Mouse (Mus musculus) neural tube, embryonic 10.5 days (tissue): ENCODE measurements around the gene Robo1.

Experiments
- DNase-seq: peaks from one replicate; pipeline ENCODE4 v3.0.0-alpha.2; 2017; ENCODE audit warnings: low spot score; ENCODE audit errors: extremely low spot score

Robo1 gene

GRCm38 (mm10) chr16:72800788-72801187, 492.7 kb downstream of the Robo1 start:
- no peak for DNase-seq

DNA sequence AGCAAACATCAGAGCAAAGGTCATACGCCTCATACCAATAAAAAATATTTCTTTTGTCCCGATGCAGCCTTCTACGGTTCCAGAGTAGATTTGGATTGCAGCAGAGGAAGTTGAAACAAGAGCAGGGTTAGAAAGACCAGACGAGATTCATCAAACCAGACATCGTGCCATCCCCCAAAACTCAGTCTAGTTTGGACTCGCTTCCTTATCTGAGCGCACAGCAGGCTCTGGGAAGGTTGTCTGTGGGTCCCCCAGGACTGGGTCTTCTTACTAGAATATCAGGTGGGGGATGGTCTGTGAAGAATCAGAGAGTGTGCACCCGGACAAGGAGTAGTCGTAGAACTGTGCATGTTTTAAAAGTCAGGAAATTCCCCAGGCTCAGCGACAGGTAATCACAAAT, 500.2 kb downstream of the Robo1 start:
- no peak for DNase-seq

DNA sequence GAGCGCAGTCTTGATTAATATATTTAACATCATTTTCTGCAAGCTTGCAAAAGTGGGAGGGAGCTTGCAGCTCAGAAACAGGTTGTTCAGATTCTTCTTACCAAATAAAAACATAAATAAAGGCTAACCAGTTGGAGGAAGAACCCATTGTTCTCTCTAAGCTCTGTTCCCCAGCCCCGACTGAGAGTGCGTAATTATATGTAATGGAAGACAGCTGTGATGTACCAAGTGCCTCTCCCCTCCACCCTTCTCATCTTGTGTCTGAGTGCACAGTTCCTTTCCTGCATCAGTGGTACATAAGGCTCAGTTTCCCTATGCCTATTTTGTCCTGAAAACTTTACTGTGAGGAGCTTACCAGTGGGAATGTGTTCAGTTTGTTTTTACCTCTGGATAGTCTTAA, 502.8 kb downstream of the Robo1 start:
- DNase-seq = no peak

GRCm38 (mm10) chr16:72811494-72811893, 503.4 kb downstream of the Robo1 start:
- no peak for DNase-seq

DNA sequence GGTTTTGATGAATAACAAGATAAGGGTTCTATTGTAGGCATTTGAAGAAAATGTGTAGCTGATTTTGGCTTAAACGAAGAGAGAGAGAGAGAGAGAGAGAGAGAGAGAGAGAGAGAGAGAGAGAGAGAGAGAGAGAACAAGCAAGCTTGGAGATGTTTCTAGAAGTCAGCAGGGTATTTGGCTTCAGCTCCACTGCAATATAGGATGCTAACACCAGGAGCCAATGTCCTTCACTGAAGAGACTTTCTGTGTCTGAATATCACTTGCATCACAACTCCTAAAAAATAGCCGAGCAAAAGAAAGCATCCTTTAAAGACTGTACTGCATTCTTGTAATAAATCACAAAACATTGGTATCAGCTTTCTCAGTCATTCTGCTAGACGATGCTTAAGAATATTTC, 503.8 kb downstream of the Robo1 start:
- no peak for DNase-seq

- no peak for DNase-seq
Observed at GRCm38 (mm10) chr16:72828381-72828780, 520.3 kb downstream of the Robo1 start.

GRCm38 (mm10) chr16:72829530-72829929, 521.4 kb downstream of the Robo1 start:
- no peak for DNase-seq

DNA sequence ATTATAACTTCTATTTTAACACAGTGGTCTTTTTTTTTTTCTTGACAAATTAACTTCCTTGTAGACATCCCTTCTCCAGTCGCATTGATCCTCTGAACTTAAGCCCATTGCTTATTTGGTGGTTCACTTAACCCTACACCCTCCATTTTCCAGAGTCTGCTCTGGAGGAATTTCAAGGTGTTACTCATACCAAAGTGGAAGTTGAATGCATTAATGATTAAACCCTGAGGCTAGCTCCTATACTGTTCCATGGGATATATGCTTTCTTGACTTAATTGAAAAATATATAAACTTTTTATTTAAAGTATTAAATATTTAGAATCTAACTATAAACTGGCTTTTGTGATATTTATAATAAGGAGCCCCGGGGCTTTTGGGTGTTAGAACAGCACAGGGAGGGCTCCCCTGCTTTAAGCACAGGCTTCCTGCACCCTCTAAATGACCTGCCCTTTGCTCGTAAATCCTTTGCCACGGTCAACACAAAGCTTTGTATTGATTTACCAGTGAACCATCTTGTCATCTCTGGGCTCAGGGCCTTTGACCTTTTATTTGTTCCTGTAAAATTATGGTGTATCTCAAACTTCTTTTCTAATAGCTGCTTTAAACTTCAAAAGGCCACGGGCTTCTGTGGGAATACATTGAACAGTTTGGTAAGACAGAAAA, 522.4 kb downstream of the Robo1 start:
- DNase-seq = no peak

DNA sequence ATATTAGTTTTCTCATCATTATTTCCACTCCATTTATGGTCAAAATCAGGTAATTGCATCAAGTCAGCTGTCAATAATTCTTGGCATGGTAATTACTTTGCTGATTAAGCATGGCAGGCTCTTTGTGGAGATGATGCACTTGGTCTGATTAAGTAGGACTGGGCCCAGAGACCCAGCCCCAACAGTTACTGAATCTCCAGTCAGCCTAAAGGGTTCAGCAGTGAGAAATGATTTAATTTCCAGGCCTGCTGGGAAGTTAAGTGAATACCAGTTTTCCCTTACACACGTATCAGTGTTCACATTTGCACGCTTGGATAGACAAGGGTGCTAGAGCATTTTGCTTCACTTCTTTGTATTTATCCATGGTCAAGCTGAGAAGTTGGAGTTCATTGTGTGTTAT, 526.2 kb downstream of the Robo1 start:
- no peak for DNase-seq

DNA sequence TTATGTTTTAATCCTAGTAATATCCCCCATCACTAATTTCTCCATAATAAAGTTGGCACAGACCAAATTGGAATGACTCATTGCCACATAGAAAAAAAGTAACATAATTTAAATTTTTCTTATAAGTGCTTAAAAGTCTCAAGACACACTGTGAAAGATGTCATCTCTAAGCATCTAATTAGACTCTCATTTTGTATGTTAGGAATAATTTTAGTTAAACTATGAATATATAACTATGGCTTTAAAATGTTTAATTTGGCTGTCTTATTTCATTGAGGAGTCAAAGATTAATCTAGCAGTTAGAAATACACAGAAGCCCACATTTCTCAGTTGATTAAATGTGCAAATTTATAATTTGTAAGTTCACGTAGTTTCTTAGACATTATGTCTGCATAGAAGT, 530.9 kb downstream of the Robo1 start:
- DNase-seq = no peak

DNA sequence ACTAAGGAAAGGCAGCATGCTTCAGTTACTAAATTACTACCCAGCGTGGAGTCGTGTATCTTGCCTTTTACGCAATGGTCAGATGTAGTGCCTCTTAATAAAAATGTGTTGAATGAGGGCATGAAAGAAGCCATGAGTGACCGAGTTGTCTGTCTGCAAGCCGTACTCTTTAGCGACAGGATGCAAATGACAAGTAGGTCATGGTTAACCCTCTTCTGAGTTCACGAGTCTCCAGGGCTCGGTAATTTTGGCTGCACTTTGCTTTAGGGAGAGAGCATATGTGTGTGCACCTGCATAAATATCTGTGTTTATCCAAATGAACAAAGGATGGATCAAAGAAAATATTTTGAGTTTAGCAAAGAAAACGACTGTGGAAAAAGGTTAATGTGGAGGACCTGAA, 533.0 kb downstream of the Robo1 start:
- DNase-seq = no peak

DNA sequence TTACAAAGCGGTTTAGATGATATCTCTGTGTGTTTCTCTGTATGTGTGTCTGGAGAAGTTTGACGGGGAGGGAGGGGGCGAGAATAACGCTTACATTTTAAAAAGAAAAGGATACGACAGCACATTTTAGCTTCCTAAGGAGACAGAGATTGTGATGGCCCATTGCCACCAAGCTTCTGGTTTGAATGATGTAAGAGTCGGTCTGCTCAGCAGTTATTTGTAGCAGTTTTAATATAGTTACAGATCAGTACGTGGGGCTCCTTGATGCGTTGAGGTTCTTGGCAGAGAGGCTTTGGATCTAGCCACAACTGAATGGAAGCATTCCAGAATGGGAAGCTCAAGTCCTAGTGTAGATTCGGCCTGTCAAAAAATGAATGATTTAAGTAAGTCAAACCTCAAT, 546.0 kb downstream of the Robo1 start:
- DNase-seq = no peak

DNA sequence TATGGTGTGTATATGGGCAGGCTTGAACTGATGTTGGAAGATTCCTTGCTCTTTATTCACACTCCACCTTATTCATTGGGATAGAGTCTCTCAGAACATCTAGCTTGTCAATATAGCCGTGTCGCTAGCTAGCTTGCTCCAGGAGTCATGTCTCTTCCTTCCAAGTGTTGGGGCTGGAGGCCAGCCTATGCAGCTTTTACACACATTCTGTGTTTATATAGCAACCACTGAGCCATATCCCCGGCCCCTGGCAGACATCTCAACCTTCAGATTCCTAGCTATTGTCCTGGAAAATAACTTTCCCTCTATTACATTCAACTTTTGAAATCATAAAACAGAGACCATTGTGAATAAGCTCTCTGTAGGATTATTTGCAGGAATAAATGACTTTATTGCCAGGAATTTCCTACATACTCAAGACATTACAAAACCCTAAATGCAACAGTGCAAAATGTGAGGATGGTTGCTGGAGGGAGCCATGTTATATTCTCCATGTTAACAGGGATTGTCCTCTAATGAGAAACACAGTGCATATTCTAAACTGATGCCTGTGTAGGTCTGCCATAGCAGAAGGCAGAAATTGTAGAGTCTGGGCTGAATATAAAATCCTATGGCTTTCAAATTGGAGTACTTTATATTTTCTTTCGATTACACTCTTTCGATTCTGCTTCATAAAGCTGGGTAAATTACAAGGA, 546.9 kb downstream of the Robo1 start:
- no peak for DNase-seq

DNA sequence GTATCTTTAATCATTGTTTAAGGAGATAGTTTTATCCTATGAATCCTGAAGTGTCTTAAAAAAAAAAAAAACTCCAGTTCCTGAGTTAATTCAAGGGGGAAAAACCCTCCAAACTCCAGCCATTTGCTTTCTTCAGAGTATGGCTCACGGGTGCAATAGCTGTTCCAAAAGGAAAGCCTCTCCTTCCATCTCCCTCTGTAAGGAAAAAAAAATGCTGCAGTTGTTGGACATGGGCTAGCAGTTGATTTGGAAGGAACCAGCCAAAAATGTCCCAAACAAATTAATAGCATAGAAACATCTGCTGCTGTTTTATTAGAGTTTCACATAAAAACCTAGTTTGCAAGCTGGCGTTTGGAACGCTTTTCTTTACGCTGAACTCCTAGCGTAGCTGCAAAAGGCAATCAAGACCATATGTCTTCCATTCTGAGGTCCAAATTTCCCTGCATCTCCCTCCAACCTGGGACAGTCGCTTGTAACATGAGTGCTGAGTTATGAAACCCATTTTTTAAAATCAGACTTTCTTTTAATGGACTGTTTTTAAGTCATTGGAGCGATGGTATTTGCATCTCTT, 553.7 kb downstream of the Robo1 start:
- DNase-seq = no peak

DNA sequence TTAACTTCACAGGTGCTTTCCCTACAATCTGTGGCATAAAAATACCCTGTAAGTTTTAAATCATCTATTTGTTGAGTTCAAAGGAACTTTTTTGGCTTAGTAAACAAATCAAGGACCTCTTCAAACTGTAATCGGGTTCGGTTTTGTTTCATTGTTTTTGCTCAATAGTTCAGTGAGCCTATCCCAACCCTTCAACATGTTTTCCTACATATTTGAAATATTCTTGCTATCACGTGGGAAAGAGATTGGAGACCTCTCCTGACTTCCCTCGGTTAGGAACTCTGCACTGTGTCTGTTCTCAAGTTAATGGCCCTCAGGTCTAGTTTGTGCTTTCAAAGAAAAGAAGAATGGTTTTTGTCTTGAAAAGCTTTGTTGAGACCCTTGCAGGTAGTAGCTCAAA, 557.9 kb downstream of the Robo1 start:
- DNase-seq = no peak

GRCm38 (mm10) chr16:72874934-72875732, 567.0 kb downstream of the Robo1 start:
- no peak for DNase-seq

GRCm38 (mm10) chr16:72888108-72888507, 580.0 kb downstream of the Robo1 start:
- DNase-seq = no peak

DNA sequence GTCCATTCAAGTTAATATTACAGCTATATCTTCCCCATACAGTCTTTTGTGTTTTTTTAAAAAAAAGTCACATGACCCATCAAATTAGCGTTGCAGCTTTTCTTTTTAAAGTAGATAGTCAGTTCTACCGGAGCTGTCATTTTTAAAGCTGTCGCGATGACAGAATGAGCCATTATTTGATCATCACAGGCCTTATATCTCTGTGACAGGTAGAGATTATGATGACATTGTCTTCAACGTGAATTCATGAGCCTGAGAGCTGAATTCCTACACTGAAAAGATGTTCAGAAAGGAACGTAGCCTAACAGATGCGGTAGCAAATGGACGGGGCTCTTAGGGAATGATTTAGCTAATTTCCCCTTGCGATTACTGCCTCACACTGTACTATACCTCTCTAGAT, 581.3 kb downstream of the Robo1 start:
- no peak for DNase-seq

DNA sequence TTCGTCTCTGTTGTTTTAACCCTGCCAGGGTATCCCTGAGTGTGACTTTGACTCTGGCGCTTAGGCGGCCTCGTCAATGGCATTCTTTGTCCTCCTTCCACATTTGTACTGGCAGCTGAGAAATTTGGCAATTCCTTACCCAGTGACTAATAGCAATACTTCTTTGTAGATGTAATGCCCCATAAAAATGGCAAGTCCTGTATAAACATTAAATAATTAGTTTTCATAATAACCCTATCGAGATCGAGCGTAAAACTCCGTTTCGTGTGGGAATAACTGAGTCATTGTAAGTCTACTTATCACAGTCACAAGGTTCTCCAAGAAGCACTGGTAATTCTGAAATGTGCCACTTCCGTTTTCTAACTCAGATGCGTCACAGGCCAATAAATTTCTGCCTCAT, 589.0 kb downstream of the Robo1 start:
- no peak for DNase-seq

GRCm38 (mm10) chr16:72908895-72909294, 600.8 kb downstream of the Robo1 start:
- DNase-seq = no peak

- no peak for DNase-seq
Observed at GRCm38 (mm10) chr16:72913134-72913533, 605.0 kb downstream of the Robo1 start.

DNA sequence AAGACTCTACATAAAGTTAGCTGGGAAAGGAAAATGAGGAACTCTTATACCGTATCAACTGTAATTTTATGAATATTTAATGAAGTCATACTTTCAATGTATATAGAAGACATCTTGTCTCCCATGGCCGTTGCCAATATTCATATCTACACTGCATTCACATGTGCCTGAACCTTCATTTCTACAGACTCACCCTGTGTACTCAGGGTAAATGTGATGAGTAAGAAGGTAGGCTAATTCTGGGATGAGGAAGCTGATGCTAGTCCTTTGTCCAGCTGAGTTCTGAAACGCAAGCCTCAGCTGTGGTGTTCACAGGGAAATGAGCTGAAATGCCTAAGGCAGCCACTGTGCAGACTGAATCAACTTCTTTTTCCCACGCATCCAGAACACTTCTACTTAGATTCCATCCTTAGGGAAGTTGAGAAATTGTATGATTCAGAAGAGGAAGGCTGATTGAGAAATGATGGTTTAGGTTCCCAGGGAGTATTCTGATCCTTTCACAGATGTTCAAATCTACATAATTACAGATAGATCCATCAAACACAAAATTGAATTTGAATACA, 606.0 kb downstream of the Robo1 start:
- no peak for DNase-seq
